Mouse (Mus musculus): ENCODE measurements around the gene Esr1. TPM values are rescaled to one million over a fixed set of nuclear protein-coding genes. Genes with fewer than 3 reads are reported as not detected.

Gene Esr1
- polyA plus RNA-seq, 1 experiment from 2014 or later: 0.46 TPM

- Histone ChIP-seq H3K27ac (no peak overlapping the region), H3K9me3 (no peaks in the 10 kb centered on the region), H3K27me3 (replicated peaks) (no peaks in the 10 kb centered on the region), H3K4me1 (no peaks in the 10 kb centered on the region), H3K4me3 (no peak overlapping the region), H3K9ac (no peak overlapping the region), H3K36me3 (replicated peaks) (no peaks in the 10 kb centered on the region), H3K4me2 (no peak overlapping the region)
- WGBS: 94% methylated on average over 4 of the region's 4 CpGs
- no peak for ATAC-seq (replicated peaks)
These were observed 13.2 kb downstream of the Esr1 start for GRCm38 (mm10) chr10:4624581-4624980.

DNA sequence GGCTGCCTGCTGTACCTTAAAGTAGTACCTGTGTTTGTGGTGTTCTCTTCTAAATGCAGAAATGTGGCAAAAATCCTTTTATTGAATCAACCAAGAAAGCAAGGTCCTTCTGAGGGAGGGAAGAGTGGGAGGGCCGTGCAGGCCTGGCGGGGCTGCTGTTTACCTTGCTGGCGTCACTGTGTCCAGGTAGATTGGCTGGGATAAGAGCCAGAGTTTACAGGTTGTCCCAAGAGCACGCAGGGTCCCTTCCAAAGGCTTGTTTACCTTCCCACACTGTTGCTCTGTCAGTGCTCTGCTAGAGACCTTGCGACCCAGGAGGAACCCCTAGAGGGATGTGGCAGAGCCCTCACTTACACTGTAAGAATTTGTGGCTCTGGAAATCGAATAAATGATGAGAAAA is 13.9 kb downstream of the Esr1 start:
- 81% methylated on average over 6 of the region's 6 CpGs for WGBS
- no peak for ATAC-seq (replicated peaks)
- Histone ChIP-seq H3K9me3 (no peaks in the 10 kb centered on the region), H3K4me1 (no peaks in the 10 kb centered on the region), H3K4me2 (no peak overlapping the region), H3K9ac (no peak overlapping the region), H3K36me3 (replicated peaks) (no peaks in the 10 kb centered on the region), H3K4me3 (no peak overlapping the region), H3K27ac (no peak overlapping the region), H3K27me3 (replicated peaks) (no peaks in the 10 kb centered on the region)

- no peak for ATAC-seq (replicated peaks)
- H3K27me3 ChIP-seq (replicated peaks): no peaks in the 10 kb centered on the region
- H3K27ac ChIP-seq: no peak overlapping the region
- H3K9ac ChIP-seq: no peak overlapping the region
- H3K4me3 ChIP-seq: no peak overlapping the region
- 83% methylated on average over 7 of the region's 7 CpGs for WGBS
- no peak overlapping the region for H3K4me2 ChIP-seq
- no peaks in the 10 kb centered on the region for H3K36me3 ChIP-seq (replicated peaks)
- H3K9me3 ChIP-seq: no peaks in the 10 kb centered on the region
- H3K4me1 ChIP-seq: no peaks in the 10 kb centered on the region
These were observed 15.0 kb downstream of the Esr1 start for GRCm38 (mm10) chr10:4626432-4626831.

DNA sequence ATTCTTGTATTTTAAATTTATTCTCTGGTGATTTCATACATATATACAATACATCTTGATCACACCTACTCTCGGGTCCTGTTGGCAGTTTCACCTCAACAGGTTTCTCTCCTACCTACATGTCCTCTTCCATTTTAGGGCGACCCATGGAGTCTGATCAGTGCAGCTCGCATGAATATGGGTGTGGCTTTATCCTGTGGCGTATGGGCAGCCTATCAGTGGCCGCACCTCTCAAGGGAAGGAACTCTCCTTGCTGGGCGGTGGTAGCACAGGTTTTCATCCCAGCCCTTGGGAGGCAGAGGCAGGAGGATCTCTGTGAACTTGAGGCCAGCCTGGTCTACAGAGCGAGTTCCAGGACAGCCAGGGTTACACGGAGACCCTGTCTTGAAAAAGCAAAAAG is 15.6 kb downstream of the Esr1 start:
- WGBS: 94% methylated on average over 8 of the region's 8 CpGs
- ATAC-seq (replicated peaks): no peak
- Histone ChIP-seq H3K4me3 (no peak overlapping the region), H3K36me3 (replicated peaks) (no peaks in the 10 kb centered on the region), H3K9me3 (no peaks in the 10 kb centered on the region), H3K4me2 (no peak overlapping the region), H3K27me3 (replicated peaks) (no peaks in the 10 kb centered on the region), H3K4me1 (no peaks in the 10 kb centered on the region), H3K27ac (no peak overlapping the region), H3K9ac (no peak overlapping the region)

GRCm38 (mm10) chr10:4627415-4627814 is 16.0 kb downstream of the Esr1 start:
- ATAC-seq (replicated peaks): no peak
- Histone ChIP-seq H3K4me1 (no peaks in the 10 kb centered on the region), H3K27me3 (replicated peaks) (no peaks in the 10 kb centered on the region)

DNA sequence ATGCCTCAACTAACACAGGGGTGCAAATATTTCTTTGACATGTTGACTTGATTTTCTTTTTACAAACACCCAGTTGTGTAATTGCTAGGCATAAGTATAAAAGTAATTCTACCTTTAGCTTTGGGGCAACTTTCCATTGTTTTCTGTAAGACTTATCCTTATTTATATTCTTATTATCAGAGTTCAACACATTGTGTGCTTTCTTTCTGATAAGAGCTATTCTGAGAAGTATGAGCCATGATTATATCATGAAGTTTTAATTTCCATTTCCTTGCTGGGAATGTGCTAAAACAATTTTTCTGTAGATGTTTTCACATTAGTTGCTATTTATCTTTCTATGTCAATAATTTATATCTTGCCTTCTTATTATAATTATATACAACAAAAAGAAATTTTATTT is 17.9 kb downstream of the Esr1 start:
- Histone ChIP-seq H3K27ac (no peak overlapping the region), H3K4me1 (no peaks in the 10 kb centered on the region), H3K9ac (no peak overlapping the region), H3K9me3 (no peaks in the 10 kb centered on the region), H3K4me2 (no peak overlapping the region), H3K27me3 (replicated peaks) (no peaks in the 10 kb centered on the region), H3K36me3 (replicated peaks) (no peaks in the 10 kb centered on the region), H3K4me3 (no peak overlapping the region)
- no peak for ATAC-seq (replicated peaks)

More at GRCm38 (mm10) chr10:4627415-4627814, 16.0 kb downstream of the Esr1 start:
- no peak overlapping the region for H3K9ac ChIP-seq
- no peaks in the 10 kb centered on the region for H3K9me3 ChIP-seq
- WGBS: 82% methylated on average over 9 of the region's 9 CpGs
- H3K27ac ChIP-seq: no peak overlapping the region
- H3K4me2 ChIP-seq: no peak overlapping the region
- no peak overlapping the region for H3K4me3 ChIP-seq
- no peaks in the 10 kb centered on the region for H3K36me3 ChIP-seq (replicated peaks)

DNA sequence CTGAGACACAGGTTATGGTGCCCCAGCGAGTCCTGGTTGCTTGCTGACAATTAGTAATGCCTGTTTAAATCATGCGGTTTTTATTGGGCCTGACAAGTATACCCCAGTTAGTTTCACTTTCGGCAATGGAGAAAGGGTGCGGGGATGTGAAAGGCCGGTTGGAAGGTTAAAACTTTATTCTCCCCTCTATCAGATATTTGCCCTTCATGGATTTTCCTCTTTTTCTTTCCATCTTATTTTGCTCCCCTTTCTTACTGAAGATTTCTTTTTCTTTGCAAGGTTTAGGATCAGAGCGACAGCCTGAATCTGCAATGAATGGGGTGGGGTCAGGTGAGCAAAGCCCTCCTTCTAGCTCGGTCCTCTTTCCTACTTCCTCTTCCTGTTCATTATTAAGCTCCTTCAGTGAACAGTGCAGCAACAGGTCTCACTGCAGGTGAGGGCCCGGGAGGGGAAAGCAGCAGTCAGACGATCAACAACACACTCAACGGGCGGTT is 20.9 kb downstream of the Esr1 start:
- ATAC-seq (replicated peaks): no peak

GRCm38 (mm10) chr10:4633287-4634030 is 22.1 kb downstream of the Esr1 start:
- Histone ChIP-seq H3K36me3 (replicated peaks) (no peaks in the 10 kb centered on the region), H3K27me3 (replicated peaks) (no peaks in the 10 kb centered on the region), H3K4me2 (no peak overlapping the region), H3K4me3 (no peak overlapping the region), H3K27ac (no peak overlapping the region), H3K9me3 (no peaks in the 10 kb centered on the region), H3K4me1 (no peaks in the 10 kb centered on the region), H3K9ac (no peak overlapping the region)
- ATAC-seq (replicated peaks): no peak
- 77% methylated on average over 14 of the region's 14 CpGs for WGBS

More for the DNA sequence above, 20.9 kb downstream of the Esr1 start:
- Histone ChIP-seq H3K9ac (no peak overlapping the region), H3K27me3 (replicated peaks) (no peaks in the 10 kb centered on the region), H3K4me1 (no peaks in the 10 kb centered on the region), H3K36me3 (replicated peaks) (no peaks in the 10 kb centered on the region), H3K9me3 (no peaks in the 10 kb centered on the region), H3K27ac (no peak overlapping the region), H3K4me2 (no peak overlapping the region), H3K4me3 (no peak overlapping the region)
- WGBS: 82% methylated on average over 11 of the region's 11 CpGs

- H3K27me3 ChIP-seq (replicated peaks): no peaks in the 10 kb centered on the region
- ATAC-seq (replicated peaks): no peak
- H3K27ac ChIP-seq: no peak overlapping the region
- H3K9ac ChIP-seq: no peak overlapping the region
- no peak overlapping the region for H3K4me2 ChIP-seq
- no peaks in the 10 kb centered on the region for H3K36me3 ChIP-seq (replicated peaks)
- H3K4me3 ChIP-seq: no peak overlapping the region
- WGBS: 82% methylated on average over 6 of the region's 6 CpGs
- no peaks in the 10 kb centered on the region for H3K9me3 ChIP-seq
- no peaks in the 10 kb centered on the region for H3K4me1 ChIP-seq
These were observed 24.3 kb downstream of the Esr1 start for GRCm38 (mm10) chr10:4635740-4636139.

DNA sequence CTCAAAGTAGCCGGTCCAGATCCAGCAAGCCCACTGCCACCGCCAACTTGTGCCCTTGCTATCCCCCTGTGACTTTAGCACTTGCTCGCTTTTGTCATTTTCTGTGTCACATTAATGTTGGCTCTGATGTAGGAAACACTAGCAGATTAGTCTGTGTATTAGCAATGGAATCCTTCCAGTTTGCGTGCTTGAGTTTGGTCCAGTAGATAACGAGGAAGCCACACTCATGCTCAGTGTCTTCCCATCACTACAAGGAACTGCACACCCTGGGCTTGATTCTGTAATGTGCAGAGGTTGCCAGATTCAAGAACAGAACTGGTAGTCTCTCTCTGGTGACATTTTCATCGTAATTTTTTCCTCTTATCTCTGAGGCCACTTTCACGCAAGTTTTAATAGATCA is 34.7 kb downstream of the Esr1 start:
- H3K36me3 ChIP-seq (replicated peaks): no peaks in the 10 kb centered on the region
- no peaks in the 10 kb centered on the region for H3K4me1 ChIP-seq
- H3K27ac ChIP-seq: no peak overlapping the region
- no peak overlapping the region for H3K4me2 ChIP-seq
- no peak for ATAC-seq (replicated peaks)
- 89% methylated on average over 7 of the region's 7 CpGs for WGBS
- H3K9ac ChIP-seq: no peak overlapping the region
- no peaks in the 10 kb centered on the region for H3K9me3 ChIP-seq
- H3K4me3 ChIP-seq: no peak overlapping the region
- no peaks in the 10 kb centered on the region for H3K27me3 ChIP-seq (replicated peaks)

DNA sequence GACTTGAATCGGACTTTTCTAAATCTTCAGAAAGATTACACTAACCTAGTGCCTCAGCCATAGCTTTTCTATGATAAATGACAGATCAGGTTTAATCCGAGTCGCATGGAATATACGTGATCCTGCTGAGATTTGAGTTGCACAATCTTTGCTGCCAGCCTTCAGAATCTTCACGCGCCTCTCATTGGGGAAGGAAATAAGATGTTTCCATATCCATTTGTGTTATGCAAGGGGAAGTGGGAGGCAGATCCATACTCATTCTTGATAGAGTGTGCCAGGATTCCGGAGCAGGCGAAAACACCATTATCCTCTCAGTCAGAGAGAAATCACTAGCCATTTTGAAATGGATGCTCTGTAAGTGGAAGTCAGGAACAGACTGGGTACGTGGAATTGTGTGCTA is 35.5 kb downstream of the Esr1 start:
- WGBS: 86% methylated on average over 9 of the region's 9 CpGs
- Histone ChIP-seq H3K27me3 (replicated peaks) (no peaks in the 10 kb centered on the region), H3K4me2 (no peak overlapping the region), H3K36me3 (replicated peaks) (no peaks in the 10 kb centered on the region), H3K4me3 (no peak overlapping the region), H3K27ac (no peak overlapping the region), H3K9ac (no peak overlapping the region), H3K4me1 (no peaks in the 10 kb centered on the region), H3K9me3 (no peaks in the 10 kb centered on the region)
- no peak for ATAC-seq (replicated peaks)

DNA sequence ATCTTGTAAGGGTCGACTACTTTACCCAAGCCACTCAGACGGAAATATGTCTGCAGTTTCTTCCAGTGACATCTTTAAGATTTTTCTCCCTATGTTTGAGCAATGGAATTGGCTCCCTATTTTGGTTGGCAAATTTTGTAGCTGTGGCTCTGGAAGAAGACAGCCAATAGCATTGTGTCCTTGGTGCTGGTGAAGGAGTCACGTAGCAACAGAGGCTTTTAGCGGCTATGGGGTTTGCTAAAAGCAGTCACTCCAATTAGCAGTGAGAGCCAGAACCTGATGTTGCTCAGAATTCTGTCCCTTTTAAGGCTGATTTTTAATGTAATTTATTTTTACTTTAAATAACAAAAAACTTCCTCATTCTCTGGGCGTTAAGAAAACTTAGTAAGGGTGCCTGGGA is 54.0 kb downstream of the Esr1 start:
- H3K27ac ChIP-seq: no peak overlapping the region
- H3K9ac ChIP-seq: no peak overlapping the region
- ATAC-seq (replicated peaks): no peak
- H3K36me3 ChIP-seq (replicated peaks): no peaks in the 10 kb centered on the region
- no peaks in the 10 kb centered on the region for H3K9me3 ChIP-seq
- H3K4me2 ChIP-seq: no peak overlapping the region
- H3K4me1 ChIP-seq: no peaks in the 10 kb centered on the region
- no peak overlapping the region for H3K4me3 ChIP-seq
- H3K27me3 ChIP-seq (replicated peaks): no peaks in the 10 kb centered on the region
- WGBS: 81% methylated on average over 5 of the region's 5 CpGs

GRCm38 (mm10) chr10:4667006-4667405 is 55.6 kb downstream of the Esr1 start:
- Histone ChIP-seq H3K4me2 (no peak overlapping the region), H3K4me3 (no peak overlapping the region), H3K9ac (no peak overlapping the region), H3K36me3 (replicated peaks) (no peaks in the 10 kb centered on the region), H3K27ac (no peak overlapping the region), H3K27me3 (replicated peaks) (no peaks in the 10 kb centered on the region), H3K9me3 (no peaks in the 10 kb centered on the region), H3K4me1 (no peaks in the 10 kb centered on the region)
- 93% methylated on average over 2 of the region's 2 CpGs for WGBS
- no peak for ATAC-seq (replicated peaks)

All from midbrain, embryonic 15.5 days (tissue).